Mouse (Mus musculus) kidney, embryonic 14.5 days (tissue): ENCODE measurements around the gene Dab1. TPM values are rescaled to one million over a fixed set of nuclear protein-coding genes. Genes with fewer than 3 reads are reported as not detected.

Experiments
- ATAC-seq: fragments of 200-750 bp; cut with Nextera tagmentation; 2 replicates; pipeline ENCODE4 v1.8.0; 2017; ENCODE audit warnings: moderate number of reproducible peaks, mild to moderate bottlenecking, moderate TSS enrichment, moderate library complexity; ENCODE audit not compliant: low FRiP score, low TSS enrichment
- H3K27ac ChIP-seq: fragments of 300-500 bp; sonication (generic); 2 replicates; pipeline ENCODE4 v1.5.1; 2014; ENCODE audit warnings: low read depth, mild to moderate bottlenecking, low read length, moderate library complexity, mixed read lengths
- H3K27me3 ChIP-seq: fragments of 300-500 bp; sonication (generic); 2 replicates; pipeline ENCODE4 v1.6.1; 2014; ENCODE audit warnings: mild to moderate bottlenecking, low read length; ENCODE audit not compliant: control insufficient read depth, insufficient read depth
- H3K36me3 ChIP-seq: fragments of 300-500 bp; sonication (generic); 2 replicates; pipeline ENCODE4 v1.6.1; 2014; ENCODE audit warnings: low read length, mixed read lengths; ENCODE audit not compliant: control insufficient read depth, insufficient read depth
- H3K4me1 ChIP-seq: fragments of 300-500 bp; sonication (generic); 2 replicates; pipeline ENCODE4 v1.6.1; 2014; ENCODE audit warnings: low read length, mixed read lengths; ENCODE audit not compliant: control insufficient read depth, insufficient read depth
- H3K4me2 ChIP-seq: fragments of 300-500 bp; sonication (generic); replicated peaks from 2 replicates; pipeline ENCODE4 v1.6.1; 2014; ENCODE audit warnings: low read depth, mild to moderate bottlenecking, low read length
- H3K4me3 ChIP-seq: fragments of 300-500 bp; sonication (generic); 2 replicates; pipeline ENCODE4 v1.5.1; 2014; ENCODE audit warnings: mild to moderate bottlenecking, low read length
- H3K9ac ChIP-seq: fragments of 300-500 bp; sonication (generic); 2 replicates; pipeline ENCODE4 v1.6.1; 2014; ENCODE audit warnings: low read depth, mild to moderate bottlenecking, low read length, moderate library complexity
- H3K9me3 ChIP-seq: fragments of 300-500 bp; sonication (generic); 2 replicates; pipeline ENCODE4 v1.6.1; 2016; ENCODE audit warnings: low read length; ENCODE audit not compliant: control insufficient read depth
- WGBS: fragments of 180-500 bp; shearing (Covaris S2); extraction: QIAGEN DNeasy Blood & Tissue Kit; methylation state at CpG from one replicate; pipeline ENCODE4 v1.1.7; 2014; 5-methylcytosine and 5-hydroxymethylcytosine counted together
- polyA plus RNA-seq: library from polyadenylated mRNA; unstranded; fragments of >200 nt; fragmentation: Nextera tagmentation; extraction: Ambion mirVana; gene quantifications from 2 replicates; pipeline ENCODE4 v1.2.1, GENCODE M21; 2014

Dab1 gene
- polyA plus RNA-seq, 1 experiment from 2014 or later = 17.9 TPM

- H3K36me3 ChIP-seq = no peaks in the 10 kb centered on the region
- H3K9me3 ChIP-seq = no peaks in the 10 kb centered on the region
- no peak overlapping the region for H3K27ac ChIP-seq
- H3K4me3 ChIP-seq = no peak overlapping the region
- H3K4me2 ChIP-seq = no peak overlapping the region
- no peak overlapping the region for H3K9ac ChIP-seq
- no peak for ATAC-seq
- no peaks in the 10 kb centered on the region for H3K4me1 ChIP-seq
- no peaks in the 10 kb centered on the region for H3K27me3 ChIP-seq
- WGBS = 77% methylated on average over 3 of the region's 3 CpGs
Measured at GRCm38 (mm10) chr4:104538420-104538819, 919.3 kb downstream of the Dab1 start.

- no peaks in the 10 kb centered on the region for H3K36me3 ChIP-seq
- ATAC-seq = no peak
- H3K4me1 ChIP-seq = no peaks in the 10 kb centered on the region
- no peaks in the 10 kb centered on the region for H3K9me3 ChIP-seq
- H3K4me3 ChIP-seq = no peak overlapping the region
- H3K4me2 ChIP-seq = no peak overlapping the region
- no peak overlapping the region for H3K9ac ChIP-seq
- no peaks in the 10 kb centered on the region for H3K27me3 ChIP-seq
- 75% methylated on average over 2 of the region's 2 CpGs for WGBS
- no peak overlapping the region for H3K27ac ChIP-seq
Measured at GRCm38 (mm10) chr4:104539047-104539446, 919.9 kb downstream of the Dab1 start.

GRCm38 (mm10) chr4:104547091-104547490 lies 927.9 kb downstream of the Dab1 start:
- Histone ChIP-seq H3K4me2 (no peak overlapping the region), H3K9ac (no peak overlapping the region), H3K27me3 (no peaks in the 10 kb centered on the region), H3K9me3 (no peaks in the 10 kb centered on the region), H3K4me3 (no peak overlapping the region), H3K27ac (no peak overlapping the region), H3K36me3 (no peaks in the 10 kb centered on the region), H3K4me1 (no peaks in the 10 kb centered on the region)
- ATAC-seq = no peak
- WGBS = 71% methylated on average over 5 of the region's 5 CpGs

GRCm38 (mm10) chr4:104548287-104548686 lies 929.1 kb downstream of the Dab1 start:
- no peaks in the 10 kb centered on the region for H3K4me1 ChIP-seq
- 0 out of 2 replicates have a peak, but pooled peaks have one; percentile 39 for ATAC-seq
- H3K27ac ChIP-seq = no peak overlapping the region
- H3K27me3 ChIP-seq = no peaks in the 10 kb centered on the region
- 26% methylated on average over 1 of the region's 1 CpGs for WGBS
- no peak overlapping the region for H3K4me3 ChIP-seq
- no peaks in the 10 kb centered on the region for H3K9me3 ChIP-seq
- H3K36me3 ChIP-seq = no peaks in the 10 kb centered on the region
- no peak overlapping the region for H3K4me2 ChIP-seq
- no peak overlapping the region for H3K9ac ChIP-seq

- Histone ChIP-seq H3K27me3 (no peaks in the 10 kb centered on the region), H3K4me1 (0 out of 2 replicates have a peak, but pooled peaks cover 6% of the 10 kb centered on the region), H3K36me3 (no peaks in the 10 kb centered on the region), H3K9ac (no peak overlapping the region), H3K27ac (no peak overlapping the region), H3K9me3 (no peaks in the 10 kb centered on the region), H3K4me3 (no peak overlapping the region), H3K4me2 (no peak overlapping the region)
- WGBS = 62% methylated on average over 4 of the region's 4 CpGs
- ATAC-seq = no peak
Measured at GRCm38 (mm10) chr4:104550581-104551205, 931.5 kb downstream of the Dab1 start.

GRCm38 (mm10) chr4:104551390-104552070 lies 932.4 kb downstream of the Dab1 start:
- 0 out of 2 replicates have a peak, but pooled peaks cover 6% of the 10 kb centered on the region for H3K4me1 ChIP-seq
- H3K4me3 ChIP-seq = no peak overlapping the region
- WGBS = 89% methylated on average over 17 of the region's 17 CpGs
- no peak overlapping the region for H3K4me2 ChIP-seq
- no peak for ATAC-seq
- H3K9ac ChIP-seq = no peak overlapping the region
- no peaks in the 10 kb centered on the region for H3K9me3 ChIP-seq
- no peaks in the 10 kb centered on the region for H3K36me3 ChIP-seq
- H3K27me3 ChIP-seq = no peaks in the 10 kb centered on the region
- no peak overlapping the region for H3K27ac ChIP-seq

- Histone ChIP-seq H3K4me2 (no peak overlapping the region), H3K9ac (no peak overlapping the region), H3K27ac (no peak overlapping the region), H3K36me3 (no peaks in the 10 kb centered on the region), H3K27me3 (no peaks in the 10 kb centered on the region), H3K4me1 (0 out of 2 replicates have a peak, but pooled peaks cover 6% of the 10 kb centered on the region), H3K4me3 (no peak overlapping the region), H3K9me3 (no peaks in the 10 kb centered on the region)
- WGBS = 12% methylated on average over 2 of the region's 2 CpGs
- peak; percentile 80 for ATAC-seq
Measured at GRCm38 (mm10) chr4:104555408-104555807, 936.2 kb downstream of the Dab1 start.

GRCm38 (mm10) chr4:104563512-104563911 lies 944.4 kb downstream of the Dab1 start:
- ATAC-seq = no peak
- H3K4me2 ChIP-seq = no peak overlapping the region
- H3K27ac ChIP-seq = no peak overlapping the region
- no peaks in the 10 kb centered on the region for H3K27me3 ChIP-seq
- WGBS = 86% methylated on average over 5 of the region's 5 CpGs
- no peaks in the 10 kb centered on the region for H3K9me3 ChIP-seq
- H3K4me1 ChIP-seq = no peaks in the 10 kb centered on the region
- H3K4me3 ChIP-seq = no peak overlapping the region
- H3K9ac ChIP-seq = no peak overlapping the region
- H3K36me3 ChIP-seq = no peaks in the 10 kb centered on the region

- no peaks in the 10 kb centered on the region for H3K27me3 ChIP-seq
Measured at GRCm38 (mm10) chr4:104570523-104570922, 951.4 kb downstream of the Dab1 start.

More at GRCm38 (mm10) chr4:104570523-104570922, 951.4 kb downstream of the Dab1 start:
- Histone ChIP-seq H3K4me3 (no peak overlapping the region), H3K4me1 (no peaks in the 10 kb centered on the region), H3K27ac (no peak overlapping the region), H3K4me2 (no peak overlapping the region), H3K9ac (no peak overlapping the region), H3K9me3 (no peaks in the 10 kb centered on the region), H3K36me3 (no peaks in the 10 kb centered on the region)
- WGBS = 78% methylated on average over 4 of the region's 4 CpGs
- ATAC-seq = no peak
